Mouse (Mus musculus): Measurements from ENCODE around the gene Zbtb34. TPM values are rescaled to one million over a fixed set of nuclear protein-coding genes. Genes with fewer than 3 reads are reported as not detected.

The Zbtb34 gene
- polyA plus RNA-seq, 1 experiment from 2014 or later: 8.0 TPM

- no peak overlapping the region for H3K27ac ChIP-seq (ENCODE audit: low read depth, low read length)
- ATAC-seq (ENCODE audit: low FRiP score): no peak
- H3K4me2 ChIP-seq (replicated peaks; ENCODE audit: low read depth, low read length): no peak overlapping the region
- 32% methylated on average over 7 of the region's 7 CpGs for WGBS
- no peak overlapping the region for H3K9ac ChIP-seq (ENCODE audit: low read depth, low read length)
- no peak overlapping the region for H3K4me3 ChIP-seq (ENCODE audit: low read depth, low read length)
- no peaks in the 10 kb centered on the region for H3K4me1 ChIP-seq (replicated peaks; ENCODE audit: control insufficient read depth, insufficient read depth, low read length)
- no peaks in the 10 kb centered on the region for H3K27me3 ChIP-seq (ENCODE audit: control insufficient read depth, insufficient read depth, low read length)
- no peaks in the 10 kb centered on the region for H3K36me3 ChIP-seq (ENCODE audit: control insufficient read depth, insufficient read depth, low read length)
- DNase-seq (ENCODE audit: low spot score): peak; percentile 74
- no peaks in the 10 kb centered on the region for H3K9me3 ChIP-seq (ENCODE audit: control insufficient read depth, low read length)
Observed at GRCm38 (mm10) chr2:33402236-33402635, 28.9 kb downstream of the Zbtb34 start.

GRCm38 (mm10) chr2:33401217-33401616 is 29.9 kb downstream of the Zbtb34 start:
- Histone ChIP-seq H3K4me2 (replicated peaks; ENCODE audit: low read depth, low read length) (no peak overlapping the region), H3K9ac (ENCODE audit: low read depth, low read length) (no peak overlapping the region), H3K4me3 (ENCODE audit: low read depth, low read length) (no peak overlapping the region), H3K36me3 (ENCODE audit: control insufficient read depth, insufficient read depth, low read length) (no peaks in the 10 kb centered on the region), H3K27ac (ENCODE audit: low read depth, low read length) (no peak overlapping the region), H3K4me1 (replicated peaks; ENCODE audit: control insufficient read depth, insufficient read depth, low read length) (no peaks in the 10 kb centered on the region), H3K27me3 (ENCODE audit: control insufficient read depth, insufficient read depth, low read length) (no peaks in the 10 kb centered on the region), H3K9me3 (ENCODE audit: control insufficient read depth, low read length) (no peaks in the 10 kb centered on the region)
- DNase-seq (ENCODE audit: low spot score): no peak
- 45% methylated on average over 3 of the region's 3 CpGs for WGBS
- no peak for ATAC-seq (ENCODE audit: low FRiP score)

GRCm38 (mm10) chr2:33400541-33400940 is 30.6 kb downstream of the Zbtb34 start:
- H3K4me2 ChIP-seq (replicated peaks; ENCODE audit: low read depth, low read length): no peak overlapping the region
- 88% methylated on average over 5 of the region's 5 CpGs for WGBS
- no peaks in the 10 kb centered on the region for H3K27me3 ChIP-seq (ENCODE audit: control insufficient read depth, insufficient read depth, low read length)
- no peaks in the 10 kb centered on the region for H3K4me1 ChIP-seq (replicated peaks; ENCODE audit: control insufficient read depth, insufficient read depth, low read length)
- no peak overlapping the region for H3K27ac ChIP-seq (ENCODE audit: low read depth, low read length)
- ATAC-seq (ENCODE audit: low FRiP score) (no peak), DNase-seq (ENCODE audit: low spot score) (no peak)
- no peaks in the 10 kb centered on the region for H3K36me3 ChIP-seq (ENCODE audit: control insufficient read depth, insufficient read depth, low read length)
- no peaks in the 10 kb centered on the region for H3K9me3 ChIP-seq (ENCODE audit: control insufficient read depth, low read length)
- no peak overlapping the region for H3K9ac ChIP-seq (ENCODE audit: low read depth, low read length)
- no peak overlapping the region for H3K4me3 ChIP-seq (ENCODE audit: low read depth, low read length)

- no peak overlapping the region for H3K9ac ChIP-seq (ENCODE audit: low read depth, low read length)
Observed at GRCm38 (mm10) chr2:33399091-33399490, 32.0 kb downstream of the Zbtb34 start.

GRCm38 (mm10) chr2:33397036-33397435 is 34.1 kb downstream of the Zbtb34 start:
- DNase-seq (ENCODE audit: low spot score): no peak
- H3K4me3 ChIP-seq (ENCODE audit: low read depth, low read length): no peak overlapping the region
- H3K9me3 ChIP-seq (ENCODE audit: control insufficient read depth, low read length): no peaks in the 10 kb centered on the region
- ATAC-seq (ENCODE audit: low FRiP score): no peak
- no peak overlapping the region for H3K4me2 ChIP-seq (replicated peaks; ENCODE audit: low read depth, low read length)
- no peak overlapping the region for H3K27ac ChIP-seq (ENCODE audit: low read depth, low read length)
- H3K36me3 ChIP-seq (ENCODE audit: control insufficient read depth, insufficient read depth, low read length): no peaks in the 10 kb centered on the region
- H3K4me1 ChIP-seq (replicated peaks; ENCODE audit: control insufficient read depth, insufficient read depth, low read length): no peaks in the 10 kb centered on the region
- H3K9ac ChIP-seq (ENCODE audit: low read depth, low read length): no peak overlapping the region
- H3K27me3 ChIP-seq (ENCODE audit: control insufficient read depth, insufficient read depth, low read length): no peaks in the 10 kb centered on the region
- 89% methylated on average over 4 of the region's 4 CpGs for WGBS

More at GRCm38 (mm10) chr2:33399091-33399490, 32.0 kb downstream of the Zbtb34 start:
- Histone ChIP-seq H3K4me2 (replicated peaks; ENCODE audit: low read depth, low read length) (no peak overlapping the region), H3K36me3 (ENCODE audit: control insufficient read depth, insufficient read depth, low read length) (no peaks in the 10 kb centered on the region), H3K27me3 (ENCODE audit: control insufficient read depth, insufficient read depth, low read length) (no peaks in the 10 kb centered on the region), H3K4me3 (ENCODE audit: low read depth, low read length) (no peak overlapping the region), H3K9me3 (ENCODE audit: control insufficient read depth, low read length) (no peaks in the 10 kb centered on the region), H3K4me1 (replicated peaks; ENCODE audit: control insufficient read depth, insufficient read depth, low read length) (no peaks in the 10 kb centered on the region), H3K27ac (ENCODE audit: low read depth, low read length) (no peak overlapping the region)
- DNase-seq (ENCODE audit: low spot score) (no peak), ATAC-seq (ENCODE audit: low FRiP score) (no peak)
- 81% methylated on average over 6 of the region's 7 CpGs for WGBS

- H3K4me3 ChIP-seq (ENCODE audit: low read depth, low read length): no peak overlapping the region
- 75% methylated on average over 2 of the region's 2 CpGs for WGBS
- no peaks in the 10 kb centered on the region for H3K9me3 ChIP-seq (ENCODE audit: control insufficient read depth, low read length)
- no peak overlapping the region for H3K9ac ChIP-seq (ENCODE audit: low read depth, low read length)
- ATAC-seq (ENCODE audit: low FRiP score) (no peak), DNase-seq (ENCODE audit: low spot score) (no peak)
- H3K27ac ChIP-seq (ENCODE audit: low read depth, low read length): no peak overlapping the region
- H3K36me3 ChIP-seq (ENCODE audit: control insufficient read depth, insufficient read depth, low read length): no peaks in the 10 kb centered on the region
- H3K4me1 ChIP-seq (replicated peaks; ENCODE audit: control insufficient read depth, insufficient read depth, low read length): no peaks in the 10 kb centered on the region
- H3K27me3 ChIP-seq (ENCODE audit: control insufficient read depth, insufficient read depth, low read length): no peaks in the 10 kb centered on the region
- no peak overlapping the region for H3K4me2 ChIP-seq (replicated peaks; ENCODE audit: low read depth, low read length)
Observed at GRCm38 (mm10) chr2:33395053-33395452, 36.1 kb downstream of the Zbtb34 start.

- Histone ChIP-seq H3K4me3 (ENCODE audit: low read depth, low read length) (no peak overlapping the region), H3K27me3 (ENCODE audit: control insufficient read depth, insufficient read depth, low read length) (no peaks in the 10 kb centered on the region), H3K4me1 (replicated peaks; ENCODE audit: control insufficient read depth, insufficient read depth, low read length) (no peaks in the 10 kb centered on the region), H3K9ac (ENCODE audit: low read depth, low read length) (no peak overlapping the region), H3K9me3 (ENCODE audit: control insufficient read depth, low read length) (no peaks in the 10 kb centered on the region), H3K36me3 (ENCODE audit: control insufficient read depth, insufficient read depth, low read length) (no peaks in the 10 kb centered on the region), H3K4me2 (replicated peaks; ENCODE audit: low read depth, low read length) (no peak overlapping the region), H3K27ac (ENCODE audit: low read depth, low read length) (no peak overlapping the region)
- ATAC-seq (ENCODE audit: low FRiP score): no peak
- DNase-seq (ENCODE audit: low spot score): no peak
- 82% methylated on average over 11 of the region's 11 CpGs for WGBS
Observed at GRCm38 (mm10) chr2:33393951-33394635, 37.0 kb downstream of the Zbtb34 start.

- no peaks in the 10 kb centered on the region for H3K36me3 ChIP-seq (ENCODE audit: control insufficient read depth, insufficient read depth, low read length)
- no peak for DNase-seq (ENCODE audit: low spot score)
- no peak for ATAC-seq (ENCODE audit: low FRiP score)
- H3K27me3 ChIP-seq (ENCODE audit: control insufficient read depth, insufficient read depth, low read length): no peaks in the 10 kb centered on the region
- H3K9me3 ChIP-seq (ENCODE audit: control insufficient read depth, low read length): no peaks in the 10 kb centered on the region
- H3K4me3 ChIP-seq (ENCODE audit: low read depth, low read length): no peak overlapping the region
- H3K27ac ChIP-seq (ENCODE audit: low read depth, low read length): no peak overlapping the region
- no peaks in the 10 kb centered on the region for H3K4me1 ChIP-seq (replicated peaks; ENCODE audit: control insufficient read depth, insufficient read depth, low read length)
- no peak overlapping the region for H3K4me2 ChIP-seq (replicated peaks; ENCODE audit: low read depth, low read length)
- H3K9ac ChIP-seq (ENCODE audit: low read depth, low read length): no peak overlapping the region
Observed at GRCm38 (mm10) chr2:33393021-33393420, 38.1 kb downstream of the Zbtb34 start.

- H3K4me2 ChIP-seq (replicated peaks; ENCODE audit: low read depth, low read length): 0 out of 2 replicates have a peak overlapping the region, but pooled peaks have one; percentile 11
- no peaks in the 10 kb centered on the region for H3K4me1 ChIP-seq (replicated peaks; ENCODE audit: control insufficient read depth, insufficient read depth, low read length)
- no peaks in the 10 kb centered on the region for H3K36me3 ChIP-seq (ENCODE audit: control insufficient read depth, insufficient read depth, low read length)
- DNase-seq (ENCODE audit: low spot score) (peak; percentile 10), ATAC-seq (ENCODE audit: low FRiP score) (no peak)
- WGBS: 33% methylated on average over 18 of the region's 18 CpGs
- peak overlapping the region; percentile 56; the same call in 1 of the 2 replicates for H3K4me3 ChIP-seq (ENCODE audit: low read depth, low read length)
- H3K9me3 ChIP-seq (ENCODE audit: control insufficient read depth, low read length): no peaks in the 10 kb centered on the region
- peak overlapping the region; percentile 97 for H3K27ac ChIP-seq (ENCODE audit: low read depth, low read length)
- no peak overlapping the region for H3K9ac ChIP-seq (ENCODE audit: low read depth, low read length)
- H3K27me3 ChIP-seq (ENCODE audit: control insufficient read depth, insufficient read depth, low read length): no peaks in the 10 kb centered on the region
Observed at GRCm38 (mm10) chr2:33371648-33372408, 59.3 kb downstream of the Zbtb34 start.

Measured in hindbrain, embryonic 11.5 days (tissue).